Mouse (Mus musculus) adrenal gland, adult 8-10 months (tissue): ENCODE measurements around the gene Gm10720. TPM values are rescaled to one million over a fixed set of nuclear protein-coding genes. Genes with fewer than 3 reads are reported as not detected.
"Not testable (repeated sequence)": the region's sequence is repeated elsewhere in the genome, so short reads cannot be mapped to it uniquely, and the experiment has no call there.

Experiments
- DNase-seq: peaks from one replicate; pipeline ENCODE4 v3.0.0; 2022
- microRNA-seq, 2 experiments: library from miRNA; unstranded; fragments of <30 nt; microRNA quantifications; one replicate each; pipeline ENCODE4 v1.2.0; 2022
- total RNA-seq, 4 experiments: library from RNA; stranded (reverse); gene quantifications; 2 replicates each; pipeline ENCODE4 v1.2.4; 2022

Gm10720 gene
- total RNA-seq, 4 experiments from 2014 or later, result not detected

GRCm38 (mm10) chr9:3025653-3026052, 10.2 kb downstream of the Gm10720 start:
- peak; percentile 35 for DNase-seq

- not testable (repeated sequence) for DNase-seq
These were observed 10.7 kb downstream of the Gm10720 start for GRCm38 (mm10) chr9:3026136-3026535.

GRCm38 (mm10) chr9:3026741-3027140, 11.3 kb downstream of the Gm10720 start:
- DNase-seq, result not testable (repeated sequence)

- not testable (repeated sequence) for DNase-seq
These were observed 11.7 kb downstream of the Gm10720 start for GRCm38 (mm10) chr9:3027200-3027599.

- peak; percentile 5 for DNase-seq
These were observed 14.0 kb downstream of the Gm10720 start for GRCm38 (mm10) chr9:3029276-3030000.

- DNase-seq, result not testable (repeated sequence)
These were observed 15.3 kb downstream of the Gm10720 start for GRCm38 (mm10) chr9:3030677-3031318.

- DNase-seq, result not testable (repeated sequence)
These were observed 18.8 kb downstream of the Gm10720 start, which contains the start of gene Gm17535 for GRCm38 (mm10) chr9:3034299-3034698. Gene Gm17535, plus strand, starts transcription at chr9:3034599.

GRCm38 (mm10) chr9:3036577-3036976, 21.1 kb downstream of the Gm10720 start, which contains the start of gene Gm10715:
Gene Gm10715, plus strand, starts transcription at chr9:3036877.
- not testable (repeated sequence) for DNase-seq

- DNase-seq, result not testable (repeated sequence)
These were observed 22.7 kb downstream of the Gm10720 start for GRCm38 (mm10) chr9:3038161-3038560.

Small RNA genes within 50 kb of the gene (microRNA-seq; reads per million reads assigned to microRNA genes)
- 0 reads per million in 2 experiments for gene Mir101c

Other genes with a start within 250 kb of the Gm10720 start
- gene Gm10722, start 14.7 kb upstream of the Gm10720 start, total RNA-seq, result not detected
- under 1 TPM in 1 of 4 experiments, not detected in 3; 0.59 TPM for gene Gm11168, start 12.3 kb upstream of the Gm10720 start, total RNA-seq
- 1 to 10 TPM in 1 of 4 experiments, not detected in 3; 1.3 TPM for gene Gm10721, start 2.5 kb upstream of the Gm10720 start, total RNA-seq
- gene Gm10719, start 1.8 kb downstream of the Gm10720 start, total RNA-seq, result under 1 TPM; 0.59 to 0.92 (median 0.78) TPM
- 1 to 10 TPM in 2 of 4 experiments, not detected in 2; 1.1 to 1.5 TPM for gene Gm10718, start 7.9 kb downstream of the Gm10720 start, total RNA-seq
- under 1 TPM in 2 of 4 experiments, not detected in 2; 0.52 to 0.62 TPM for gene Gm10717, start 9.8 kb downstream of the Gm10720 start, total RNA-seq
- not detected for gene Gm17535, start 18.9 kb downstream of the Gm10720 start, total RNA-seq
- not detected for gene Gm10715, start 21.2 kb downstream of the Gm10720 start, total RNA-seq